Mouse (Mus musculus) spleen, adult 18-20 months (tissue): ENCODE data around the gene Esrp2.

Source experiments
- DNase-seq, 2 experiments: peaks; one replicate each; pipeline ENCODE4 v3.0.0; 2022; ENCODE audit warnings: mixed read lengths in 2 of 2

Gene Esrp2

DNA sequence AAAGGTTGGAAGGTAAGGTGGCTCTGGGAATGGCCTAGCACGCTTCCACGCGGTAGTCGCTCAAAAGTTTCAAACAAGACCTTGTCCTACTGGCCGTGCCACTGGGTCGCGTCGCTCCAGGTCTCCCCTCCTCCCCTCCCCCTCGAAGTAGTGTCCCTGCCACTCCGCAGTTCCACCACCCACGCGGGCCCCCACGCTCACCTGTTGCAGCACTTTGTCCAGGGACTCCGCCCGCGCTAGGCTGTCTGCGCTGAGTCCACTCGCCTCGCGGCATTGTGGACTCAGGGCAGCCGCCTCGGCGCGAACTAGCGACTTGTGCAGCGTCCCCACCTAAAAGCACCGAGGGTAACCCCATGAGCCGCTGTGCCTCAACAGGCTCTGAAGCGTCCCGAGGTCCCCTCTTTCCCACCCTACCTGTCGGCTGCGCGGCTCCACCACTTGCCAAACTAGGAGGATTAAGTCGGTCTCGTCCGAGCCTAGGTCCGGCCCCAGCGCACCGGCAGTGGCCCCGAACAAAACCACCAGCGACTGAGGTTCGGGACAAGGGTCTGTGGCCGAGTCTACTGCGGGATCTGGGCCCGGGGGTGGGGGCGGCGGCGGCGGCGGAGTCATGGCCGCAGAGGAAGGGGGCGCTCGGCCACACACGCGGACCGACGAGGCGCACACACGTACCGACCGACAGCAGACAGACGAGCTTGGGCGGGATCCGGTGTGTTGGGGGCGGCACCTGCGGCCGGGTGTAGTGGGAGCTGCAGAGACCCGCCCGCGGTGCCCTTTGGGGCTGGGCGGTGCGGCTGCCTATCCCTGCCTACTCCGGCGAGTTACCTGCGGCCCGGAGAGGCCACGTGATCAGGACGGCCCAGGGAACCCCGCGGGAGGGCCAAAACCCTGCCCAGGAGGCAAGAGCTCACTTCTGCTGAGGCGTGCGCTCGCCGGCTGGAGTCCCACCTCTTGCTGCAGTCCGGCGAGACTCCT is at the start of gene Esrp2:
Gene Esrp2 (minus strand): TSS at position 819 of the 975 bp plus-strand sequence.
- DNase-seq = peak in 1 of 2 experiments; percentile 44

GRCm38 (mm10) chr8:106186394-106186793 is 49.6 kb upstream of the Esrp2 start:
- no peak for DNase-seq

GRCm38 (mm10) chr8:106185628-106186270 is 49.0 kb upstream of the Esrp2 start:
- DNase-seq = no peak

DNA sequence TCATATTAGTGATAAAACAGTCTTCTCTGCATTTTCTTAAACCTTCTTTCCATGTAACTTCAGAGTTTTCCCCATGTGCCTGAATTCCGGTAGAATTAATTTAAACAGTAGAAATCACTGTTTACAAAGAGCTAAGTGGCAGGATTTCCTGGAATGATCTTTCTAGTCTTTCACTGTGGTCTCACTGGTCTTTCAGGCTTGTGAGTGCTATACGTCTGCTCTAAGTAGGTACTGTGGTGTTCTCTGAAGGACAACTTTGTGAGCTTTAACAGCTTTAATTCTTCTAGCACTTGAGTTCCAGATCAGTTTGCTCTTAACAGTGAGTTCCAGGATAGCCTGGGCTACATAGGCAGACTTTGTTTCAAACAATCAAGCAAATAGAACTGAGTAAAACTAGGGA is 41.7 kb upstream of the Esrp2 start:
- no peak for DNase-seq

DNA sequence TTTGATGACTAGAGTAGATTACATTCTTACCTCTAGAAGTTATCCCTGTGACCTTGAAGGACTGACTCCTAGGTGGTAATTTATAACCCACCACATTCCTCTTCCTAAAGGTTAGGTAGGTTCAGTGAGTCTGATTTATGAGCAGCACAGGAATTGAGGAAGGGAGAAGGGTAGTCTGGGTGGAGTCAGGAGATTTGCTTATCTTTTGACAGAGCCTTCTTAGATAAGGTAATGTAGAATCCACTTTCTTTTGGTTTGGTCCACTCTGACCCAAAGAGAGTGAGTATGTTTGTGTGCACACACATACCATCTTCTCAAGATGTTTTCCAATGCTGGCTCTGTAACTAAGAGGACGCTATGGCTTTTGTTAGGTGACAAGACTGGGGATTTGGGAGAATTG is 40.8 kb upstream of the Esrp2 start:
- DNase-seq = no peak

DNA sequence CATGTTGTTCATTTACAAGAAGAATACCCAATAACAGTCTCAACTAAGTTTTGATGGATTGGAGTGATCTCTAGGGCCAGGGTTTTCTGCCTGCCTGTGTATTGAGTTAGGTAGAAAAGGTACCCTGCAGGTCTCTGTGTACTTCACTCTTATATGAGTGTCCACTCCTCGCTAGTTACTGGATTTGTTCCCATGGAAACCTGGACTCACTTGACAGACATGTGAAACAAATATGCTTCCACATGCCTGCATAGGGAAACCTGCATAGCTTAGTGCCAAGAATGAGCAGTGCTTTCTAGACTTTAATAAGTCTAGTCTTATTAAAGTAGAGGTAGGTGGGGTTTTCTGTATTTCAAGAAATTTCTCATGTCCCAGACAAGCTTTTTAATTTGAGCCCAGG is 40.1 kb upstream of the Esrp2 start:
- no peak for DNase-seq

GRCm38 (mm10) chr8:106173566-106173965 is 36.8 kb upstream of the Esrp2 start:
- no peak for DNase-seq

DNA sequence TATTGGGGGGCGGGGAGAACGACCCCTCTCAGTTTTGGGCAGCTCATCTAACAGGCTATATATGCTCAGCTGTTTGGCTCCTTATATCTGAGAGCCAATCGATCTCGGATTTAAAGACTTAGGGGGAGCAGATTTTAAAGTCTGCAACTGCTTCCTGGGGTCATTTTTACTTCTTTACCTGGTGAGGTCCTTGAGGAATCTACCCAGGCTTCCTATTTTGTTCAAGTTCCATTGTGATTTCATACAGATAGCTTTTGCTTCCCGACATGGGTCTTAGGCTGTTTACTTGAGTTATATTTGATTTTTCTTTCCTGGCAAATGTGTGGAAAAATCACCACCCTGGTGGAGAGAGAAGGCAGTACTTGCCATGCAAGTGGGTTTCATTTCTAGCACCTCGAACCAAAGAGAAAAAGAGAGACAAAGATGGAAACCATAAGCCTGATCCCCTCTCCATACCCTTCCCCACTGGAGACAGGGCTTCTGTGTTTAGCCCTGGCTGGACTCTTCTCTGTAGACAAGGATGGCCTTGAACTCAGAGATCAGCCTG is 33.2 kb upstream of the Esrp2 start:
- DNase-seq = no peak

DNA sequence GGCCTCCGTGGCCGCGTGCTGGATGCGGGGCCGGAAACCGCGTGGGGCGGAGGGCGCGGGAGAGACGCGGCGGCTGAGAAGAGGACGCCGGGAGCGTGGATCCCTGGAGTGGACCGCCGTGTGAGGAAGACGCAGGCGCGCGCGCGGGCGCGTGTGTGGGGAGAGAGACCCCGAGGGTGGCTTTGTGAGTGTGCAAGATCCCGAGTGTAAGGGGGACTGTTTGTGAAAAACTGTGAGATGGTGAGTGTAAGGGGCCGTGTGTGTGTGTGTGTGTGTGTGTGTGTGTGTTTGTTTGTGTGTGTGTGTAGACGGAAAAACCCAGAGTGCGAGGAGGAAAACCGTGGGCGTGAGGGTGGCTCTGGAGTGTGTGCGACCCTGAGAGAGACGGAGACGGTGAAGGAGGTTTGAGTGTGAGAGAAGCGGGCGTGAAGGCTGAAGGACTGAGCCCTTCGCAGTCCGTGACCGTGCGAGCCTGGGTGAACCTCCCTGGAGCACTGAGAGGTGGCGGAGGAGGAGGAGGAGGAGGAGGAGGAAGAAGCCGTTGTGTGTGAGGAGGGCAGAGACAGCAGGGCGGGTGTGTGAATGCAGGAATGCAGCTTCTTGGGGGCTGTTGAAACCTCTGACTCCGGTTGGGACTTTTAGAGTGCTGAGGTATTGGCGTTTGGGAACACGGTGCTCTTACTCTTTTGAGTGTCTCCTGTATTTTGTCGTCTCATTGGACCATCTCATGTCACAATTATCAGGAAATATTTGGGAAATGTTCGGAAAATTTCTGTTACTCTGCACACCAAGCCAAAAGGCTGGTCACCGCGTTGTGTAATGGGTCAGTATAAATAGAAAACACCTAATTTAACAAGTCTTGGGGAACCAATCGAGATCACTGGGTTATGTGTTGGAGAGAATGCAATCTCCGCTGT is 32.5 kb upstream of the Esrp2 start:
- peak; percentile 22 to 46 for DNase-seq

DNA sequence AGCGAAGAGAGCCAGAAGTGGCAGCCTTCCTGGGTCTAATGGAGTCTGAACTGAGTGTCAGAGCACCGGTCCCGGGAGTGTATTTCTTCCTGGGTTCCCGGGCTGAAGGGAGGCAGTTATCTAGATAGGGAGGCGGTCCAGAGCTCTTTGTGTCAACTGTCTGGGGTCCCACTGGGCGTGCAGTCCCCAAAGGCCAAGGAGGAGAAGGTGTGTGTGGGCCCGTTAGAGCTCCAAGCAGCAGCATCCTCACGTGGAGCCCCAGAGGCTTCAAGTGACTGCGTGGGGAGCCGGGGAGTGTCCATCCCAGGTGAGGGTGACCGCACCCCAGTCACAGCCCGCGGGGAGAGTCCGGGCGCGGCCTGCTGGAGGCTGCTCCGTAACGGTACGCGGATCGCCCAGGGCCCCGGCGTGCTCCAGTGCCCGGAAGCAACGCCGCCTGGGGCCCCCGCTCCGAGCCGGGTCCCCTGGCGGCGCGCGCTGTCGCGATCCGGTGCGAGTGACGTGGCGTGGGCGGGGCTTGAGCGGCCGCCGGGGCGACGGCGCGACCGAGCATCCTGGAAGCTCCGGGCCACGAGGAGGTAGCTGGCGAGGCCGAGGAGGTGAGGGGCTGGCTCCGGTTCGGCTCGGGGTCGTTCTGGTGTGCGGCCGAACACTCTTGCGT is 31.7 kb upstream of the Esrp2 start, which contains the start of gene Slc7a6:
Gene Slc7a6 (plus strand): TSS at position 502 of the 661 bp plus-strand sequence.
- DNase-seq = peak; percentile 82 to 94

- DNase-seq = peak in 1 of 2 experiments; percentile 75
Measured at GRCm38 (mm10) chr8:106165460-106165859, 28.7 kb upstream of the Esrp2 start.

DNA sequence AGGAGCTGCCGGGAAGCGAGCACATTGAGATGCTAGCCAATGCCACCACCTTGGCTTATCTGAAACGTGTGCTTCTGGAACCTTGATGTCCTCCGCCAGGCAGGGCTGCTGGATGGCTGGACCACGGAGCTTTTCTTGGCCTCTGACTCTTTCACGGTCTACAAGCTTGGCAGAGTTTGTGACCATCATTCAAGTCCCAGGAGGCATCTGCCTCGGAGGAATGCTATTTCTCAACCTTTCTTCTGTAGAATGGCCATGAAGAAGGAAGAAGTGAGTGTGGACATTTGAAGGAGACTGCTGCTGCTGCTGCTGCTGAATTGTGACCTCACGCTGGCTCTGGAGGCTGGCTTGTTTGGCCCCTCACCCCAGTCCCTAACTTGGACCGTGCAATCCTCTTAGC is 26.5 kb upstream of the Esrp2 start:
- DNase-seq = no peak

GRCm38 (mm10) chr8:106159876-106160275 is 23.1 kb upstream of the Esrp2 start:
- no peak for DNase-seq

GRCm38 (mm10) chr8:106158381-106158780 is 21.6 kb upstream of the Esrp2 start:
- no peak for DNase-seq

DNA sequence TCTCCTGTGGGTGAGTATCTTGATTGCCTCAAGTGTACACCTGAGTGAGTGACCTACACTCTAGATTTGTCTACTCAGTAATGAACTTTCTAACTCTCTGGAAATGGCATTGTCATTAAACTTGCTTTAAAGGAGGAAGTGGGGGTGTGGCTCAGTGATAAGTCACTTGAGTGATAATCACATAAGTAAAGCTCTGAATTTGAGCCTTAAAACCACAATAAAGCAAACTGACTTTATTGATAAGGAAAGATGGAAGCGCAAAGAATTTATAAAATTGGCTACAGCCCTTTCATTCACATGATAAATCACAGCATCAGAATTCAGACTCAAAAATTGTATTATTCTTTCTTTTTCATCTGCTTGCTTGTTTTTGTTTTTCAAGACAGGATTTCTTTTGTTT is 20.6 kb upstream of the Esrp2 start:
- no peak for DNase-seq

DNA sequence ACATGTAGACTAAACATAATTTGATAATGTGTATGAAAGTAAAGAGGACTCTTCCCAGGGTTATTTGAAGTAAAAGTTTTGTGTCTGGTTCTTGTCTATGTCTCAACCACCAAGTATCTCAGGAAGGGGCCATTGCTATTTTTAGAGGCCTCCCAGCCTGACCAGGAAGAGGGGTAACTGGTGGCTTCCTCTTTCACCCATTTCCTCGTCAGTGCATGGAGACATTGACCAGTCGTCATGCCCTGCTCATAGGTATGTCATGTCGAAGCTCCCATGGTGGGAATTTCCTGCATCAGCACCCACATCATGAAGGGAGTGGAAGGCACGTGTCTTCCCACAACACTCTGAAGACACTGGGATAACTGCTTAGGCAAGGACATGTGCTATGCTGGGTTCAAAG is 16.1 kb upstream of the Esrp2 start:
- DNase-seq = no peak

- no peak for DNase-seq
Measured at GRCm38 (mm10) chr8:106151041-106151440, 14.3 kb upstream of the Esrp2 start.

- DNase-seq = no peak
Measured at GRCm38 (mm10) chr8:106150653-106151000, 13.9 kb upstream of the Esrp2 start.

DNA sequence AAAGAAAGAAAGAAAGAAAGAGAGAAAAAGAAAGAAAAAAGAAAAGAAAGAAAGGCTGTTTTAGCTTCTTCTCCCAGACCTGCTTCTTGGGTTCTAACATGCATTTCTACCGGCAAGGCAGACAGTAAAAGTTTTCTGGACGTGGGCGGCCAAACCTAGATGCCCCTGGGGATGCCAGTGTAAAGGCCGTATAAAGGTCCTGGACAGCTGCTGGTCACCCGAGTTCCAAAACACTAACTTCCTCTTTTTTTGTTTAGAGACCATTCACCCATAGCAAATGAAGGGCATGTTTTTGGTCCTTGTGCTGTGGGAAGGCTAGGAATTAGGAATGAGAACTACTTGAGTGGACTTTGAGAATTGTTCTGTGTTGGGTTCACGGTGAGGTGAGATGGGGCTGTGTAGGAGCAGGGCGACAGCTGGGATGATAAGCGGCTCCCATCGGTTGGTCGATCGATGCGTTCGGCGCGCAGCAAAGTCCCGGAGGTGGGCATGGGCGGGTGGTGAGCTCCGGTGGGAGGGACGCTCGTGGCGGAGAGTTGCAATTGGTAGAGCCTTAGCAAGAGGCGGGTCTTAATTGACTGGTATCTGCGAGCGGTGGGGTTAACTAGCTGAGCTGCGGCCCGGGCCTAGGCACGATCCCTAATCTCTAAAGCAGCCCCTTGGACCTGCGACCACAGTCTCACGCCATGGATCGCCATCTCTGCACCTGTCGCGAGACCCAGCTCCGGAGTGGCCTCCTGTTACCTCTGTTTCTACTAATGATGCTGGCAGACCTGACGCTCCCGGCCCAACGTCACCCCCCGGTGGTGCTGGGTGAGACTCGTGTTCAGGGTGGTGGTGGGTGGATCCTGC is 13.3 kb upstream of the Esrp2 start, which contains the start of gene Pla2g15:
Gene Pla2g15 (plus strand): TSS at position 599 of the 852 bp plus-strand sequence.
- peak; percentile 86 to 89 for DNase-seq

- DNase-seq = no peak
Measured at GRCm38 (mm10) chr8:106149025-106149424, 12.3 kb upstream of the Esrp2 start.
